Mouse (Mus musculus) activated CD4-positive, CD25-positive, alpha-beta regulatory T cell, adult 4 months (primary cell): Measurements from ENCODE around the gene Slc39a9. TPM values are rescaled to one million over a fixed set of nuclear protein-coding genes. Genes with fewer than 3 reads are reported as not detected.

Experiments
- ATAC-seq: one replicate; pipeline ENCODE4 v1.8.0; 2017
- polyA plus RNA-seq, 2 experiments: library from polyadenylated mRNA; unstranded; fragments of 100-300 nt; shearing (Covaris generic); gene quantifications; one replicate each; pipeline ENCODE4 v1.2.1; 2017

Gene Slc39a9
- polyA plus RNA-seq = 10 to 100 TPM; 21.0 to 24.3 TPM

DNA sequence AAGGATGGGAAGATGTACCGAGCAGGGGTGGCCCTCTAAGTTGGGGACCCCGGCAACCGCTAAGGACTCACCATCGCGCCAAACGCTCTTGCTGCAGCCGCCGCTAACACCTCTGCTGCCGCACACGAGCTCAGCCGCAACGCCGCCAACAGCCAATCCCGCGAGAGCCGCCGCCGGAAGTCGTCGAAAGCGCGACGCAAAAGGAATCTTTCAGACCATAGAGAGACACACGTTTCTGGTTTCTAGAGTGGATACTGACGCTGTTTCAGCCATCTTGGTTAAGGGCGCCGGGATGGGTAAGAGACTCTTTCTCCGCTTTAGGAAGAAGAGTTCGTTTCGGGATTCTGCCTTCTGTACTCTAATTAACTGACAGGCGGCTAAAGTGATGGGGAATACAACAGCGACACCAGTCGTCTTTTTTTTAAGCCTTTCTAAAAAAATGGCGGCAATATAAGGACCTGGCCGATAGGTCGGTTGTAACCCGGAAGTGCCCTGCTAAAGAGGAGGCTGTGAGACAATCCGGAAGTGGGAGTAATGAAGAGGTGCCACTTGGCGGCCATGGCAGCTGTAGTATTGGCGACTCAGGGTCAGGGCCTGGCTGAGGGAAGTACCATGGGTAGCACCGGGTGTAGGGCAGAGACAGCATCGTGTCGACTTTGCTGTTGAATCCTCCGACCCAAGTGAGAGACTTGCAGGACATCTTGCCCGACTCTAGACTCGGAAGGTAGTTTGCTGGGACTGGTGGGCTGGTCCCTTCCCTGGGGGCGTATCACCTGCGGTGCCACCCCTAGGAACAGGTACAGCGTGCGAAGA is at the start of gene Slc39a9, which contains the start of gene Erh:
Gene Slc39a9, plus strand, starts transcription at position 191 of the 813 bp plus-strand sequence.
Gene Erh, minus strand, starts transcription at position 649 of the 813 bp plus-strand sequence.
- ATAC-seq = peak; percentile 84

DNA sequence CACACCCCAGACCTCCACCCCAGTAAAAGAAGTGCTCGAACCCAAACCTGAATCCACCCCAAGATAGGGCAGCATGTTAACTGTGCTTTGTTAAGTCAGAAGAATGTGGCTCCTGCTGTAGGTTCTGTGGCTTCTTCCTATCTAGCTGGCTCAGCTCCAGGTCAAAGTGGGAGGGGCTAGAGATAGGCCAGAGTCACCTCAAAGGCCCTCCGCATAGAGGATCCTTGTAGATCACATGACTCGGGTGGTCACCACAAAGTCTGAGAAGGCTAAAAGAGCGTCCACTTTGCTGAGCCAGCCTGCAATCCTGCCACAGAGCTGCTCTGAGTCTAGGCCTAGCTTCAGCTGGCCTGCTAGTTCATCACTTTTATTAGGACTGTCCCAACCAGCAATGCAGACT is 49.5 kb upstream of the Slc39a9 start:
- no peak for ATAC-seq

DNA sequence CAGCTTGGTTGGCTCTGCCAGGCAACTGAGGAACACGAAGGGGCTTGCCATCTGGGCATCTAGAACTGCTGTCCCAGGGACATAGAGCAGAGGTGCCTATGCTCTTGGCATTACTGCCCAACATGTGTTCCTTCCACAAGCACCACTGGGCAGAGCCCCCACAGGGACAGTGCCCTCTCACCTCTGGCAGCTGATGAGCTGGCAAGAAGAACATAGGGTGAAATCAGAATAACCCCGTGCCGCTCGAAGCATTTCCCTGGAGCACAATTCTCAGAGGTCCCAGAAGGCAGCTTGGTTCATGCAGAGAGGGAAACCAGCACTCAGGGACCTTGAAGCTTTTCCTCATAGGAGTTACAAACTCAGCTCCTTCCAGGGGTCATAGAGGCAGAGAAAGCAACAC is 48.9 kb upstream of the Slc39a9 start:
- ATAC-seq = no peak

DNA sequence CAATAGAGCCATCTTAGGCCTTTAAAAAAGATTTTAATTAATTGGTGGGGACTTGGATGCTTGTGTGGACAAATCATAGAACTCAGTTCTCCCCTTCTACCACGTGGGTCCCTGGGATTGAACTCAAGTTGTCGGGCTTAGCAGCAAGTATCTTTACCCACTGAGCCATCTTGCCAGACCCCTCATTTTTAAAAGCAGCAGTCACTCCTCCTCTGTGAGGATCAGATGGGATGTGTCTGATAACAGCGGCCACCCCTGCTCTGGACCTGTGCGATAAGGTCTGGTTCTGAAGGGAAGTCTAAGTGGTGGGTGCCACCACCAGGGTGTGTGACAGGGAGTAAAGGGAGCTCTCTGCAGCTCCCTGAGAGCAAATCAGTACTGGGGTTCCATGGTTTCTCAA is 48.1 kb upstream of the Slc39a9 start:
- no peak for ATAC-seq

DNA sequence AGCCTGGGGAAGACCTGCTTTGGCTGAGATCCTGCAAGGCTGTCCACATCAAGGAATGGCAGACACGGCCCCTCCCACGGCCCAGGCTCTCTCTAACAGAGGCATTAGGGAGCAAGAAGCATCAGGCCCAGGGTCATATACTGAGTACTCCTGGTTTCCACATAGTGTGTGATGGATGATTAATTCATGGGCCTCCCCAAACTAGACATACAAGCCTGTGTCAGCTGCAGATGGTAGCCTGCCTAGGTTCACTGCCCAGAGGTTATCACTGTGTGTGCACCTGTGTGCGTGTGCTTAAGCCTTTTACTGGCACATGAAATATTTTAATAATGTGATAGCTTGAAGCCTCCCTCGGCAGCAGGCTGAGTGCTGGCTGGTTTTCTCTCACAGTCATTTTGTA is 47.7 kb upstream of the Slc39a9 start:
- no peak for ATAC-seq

DNA sequence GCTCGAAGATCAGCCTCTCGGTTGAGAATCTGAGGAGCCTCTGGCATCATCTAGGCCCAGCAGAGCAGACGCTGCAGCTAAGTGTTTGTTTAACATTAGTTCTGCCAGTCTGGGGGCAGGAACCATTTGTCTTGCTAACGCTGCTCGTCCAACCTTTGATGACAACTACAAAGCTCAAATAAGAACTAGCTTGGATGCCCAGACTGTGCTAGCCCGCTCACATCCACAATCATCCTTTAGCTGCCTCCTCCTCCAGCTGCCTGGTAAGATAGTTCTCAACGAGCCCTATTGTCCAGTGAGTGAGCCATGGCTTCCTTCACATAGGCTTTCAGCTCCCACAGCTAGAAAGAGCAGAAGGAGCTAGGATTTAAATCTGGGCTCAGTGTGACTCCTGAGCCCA is 45.4 kb upstream of the Slc39a9 start:
- ATAC-seq = no peak

DNA sequence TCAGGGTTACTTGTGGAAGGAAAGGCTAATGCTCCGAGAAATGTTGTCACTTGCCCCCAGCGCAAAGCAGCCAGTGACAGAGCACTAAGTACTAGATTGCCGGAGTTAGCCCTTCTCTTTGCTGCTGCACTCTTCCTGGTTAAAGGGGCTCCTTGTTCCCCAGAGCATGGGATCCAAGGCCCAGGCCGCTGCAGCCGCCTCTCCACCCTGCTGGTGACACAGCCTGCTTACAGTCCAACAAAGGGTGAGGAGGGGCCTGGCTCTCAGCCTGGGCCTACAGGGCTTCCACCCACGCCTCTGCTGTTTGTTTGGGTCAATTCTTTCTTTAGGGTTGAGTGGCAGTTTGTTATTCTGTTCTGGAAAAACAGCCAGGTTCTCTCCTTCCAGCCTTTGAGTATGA is 44.9 kb upstream of the Slc39a9 start:
- no peak for ATAC-seq

DNA sequence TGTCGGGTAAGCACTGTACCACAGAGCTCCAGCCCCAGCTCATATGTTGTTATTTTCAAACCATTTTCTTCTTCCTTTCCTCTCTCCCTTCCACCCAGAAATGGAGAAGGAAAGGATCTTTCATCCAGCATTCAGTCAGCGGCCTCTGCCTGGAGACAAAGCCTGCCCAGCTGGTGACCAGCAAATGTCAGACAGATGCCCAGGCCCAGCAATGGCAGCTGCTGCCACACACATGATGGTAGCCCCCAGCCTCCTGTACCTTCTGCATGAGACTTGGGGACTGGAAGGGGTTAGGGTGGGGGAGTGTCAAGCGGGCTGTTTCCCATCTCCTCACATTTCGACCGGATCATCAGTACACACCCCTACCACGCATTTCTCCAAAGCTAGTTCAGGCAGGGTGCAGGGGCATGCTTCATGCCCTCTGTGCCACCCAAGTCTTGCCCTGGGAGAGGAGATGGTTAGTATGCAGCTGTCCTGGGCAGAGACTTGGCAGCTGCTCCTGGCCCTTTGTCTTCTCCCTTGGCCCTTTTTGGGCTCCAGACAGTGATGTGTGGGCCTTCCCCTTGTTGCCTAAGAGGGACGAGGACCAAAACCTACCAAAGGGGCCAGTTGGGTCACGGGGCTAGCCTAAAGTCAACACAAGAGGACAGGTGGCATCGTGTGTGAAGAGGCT is 42.0 kb upstream of the Slc39a9 start:
- no peak for ATAC-seq

DNA sequence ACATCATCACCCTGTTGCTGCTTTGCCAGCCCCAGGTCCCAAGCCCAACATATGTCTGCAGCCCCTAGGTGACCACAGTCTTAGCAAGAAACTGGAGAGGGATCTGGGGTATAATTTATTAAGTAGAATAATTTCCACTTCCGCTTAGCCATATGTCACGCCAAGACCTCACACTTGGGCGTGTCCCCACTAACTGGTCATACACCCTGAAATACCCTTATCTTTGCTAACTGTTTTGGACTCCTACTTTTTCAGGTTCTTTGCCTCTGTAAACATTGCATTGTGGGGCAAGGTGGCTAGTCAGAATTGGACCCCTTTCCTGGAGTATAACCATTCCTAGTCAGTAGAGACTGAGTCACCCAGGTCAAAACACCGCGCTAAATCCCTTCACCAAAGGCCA is 41.3 kb upstream of the Slc39a9 start:
- ATAC-seq = no peak

DNA sequence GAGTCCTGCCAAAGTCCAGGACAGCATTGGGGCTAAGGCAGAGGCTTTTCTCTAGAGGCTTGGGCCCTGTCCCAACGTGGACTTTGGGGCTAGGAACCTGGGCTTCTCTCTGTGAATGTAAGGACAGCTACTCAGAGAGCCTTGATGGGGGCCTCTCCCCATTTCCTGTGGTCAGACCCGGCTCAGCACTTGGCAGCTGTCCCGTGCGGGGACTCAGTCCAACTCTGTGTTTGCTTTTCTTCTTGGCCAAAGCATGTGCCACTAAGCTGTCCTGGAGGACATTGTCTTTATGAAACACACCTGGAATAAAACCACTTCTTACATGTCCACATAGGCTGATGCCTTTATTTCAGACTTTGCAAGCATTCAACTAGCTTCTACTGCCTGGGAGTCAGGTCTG is 40.1 kb upstream of the Slc39a9 start:
- no peak for ATAC-seq

DNA sequence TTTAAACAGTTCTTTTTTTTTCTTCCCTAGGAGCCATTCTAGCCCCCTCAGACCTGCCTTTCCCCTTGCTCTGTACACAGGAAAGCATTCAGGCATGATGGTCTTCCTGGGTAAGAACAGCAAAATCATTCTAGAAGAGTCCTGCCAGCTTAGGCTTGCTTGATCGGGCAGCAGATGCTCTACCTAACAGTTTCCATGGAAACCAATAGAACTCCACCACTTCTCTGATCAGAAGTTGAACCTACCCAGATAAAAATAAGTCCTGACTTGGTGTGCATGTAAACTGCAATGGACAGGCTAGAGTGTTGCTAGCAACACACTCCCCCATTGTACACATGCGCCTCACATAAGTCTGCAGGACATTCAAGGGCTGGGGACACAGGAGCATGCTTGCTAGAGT is 39.5 kb upstream of the Slc39a9 start:
- no peak for ATAC-seq

DNA sequence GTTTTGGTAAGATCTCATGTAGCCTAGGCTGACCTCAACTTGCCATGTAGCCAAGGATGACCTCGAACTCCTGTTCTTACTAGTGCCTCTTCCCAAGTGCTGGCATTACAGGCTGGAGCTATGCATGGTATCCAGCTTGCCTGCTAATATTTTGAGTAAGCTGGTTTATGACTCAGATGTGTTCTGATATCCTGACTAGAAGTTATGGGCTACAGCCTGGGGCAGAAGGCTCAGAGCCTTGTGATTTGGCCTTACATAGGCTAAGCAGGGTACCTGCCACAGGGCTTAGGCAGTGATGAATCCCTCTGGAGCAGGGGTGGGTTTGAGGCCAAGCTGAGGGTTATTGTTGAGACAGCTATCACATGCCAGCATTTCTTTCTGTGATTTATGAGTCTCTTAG is 35.1 kb upstream of the Slc39a9 start:
- ATAC-seq = no peak

DNA sequence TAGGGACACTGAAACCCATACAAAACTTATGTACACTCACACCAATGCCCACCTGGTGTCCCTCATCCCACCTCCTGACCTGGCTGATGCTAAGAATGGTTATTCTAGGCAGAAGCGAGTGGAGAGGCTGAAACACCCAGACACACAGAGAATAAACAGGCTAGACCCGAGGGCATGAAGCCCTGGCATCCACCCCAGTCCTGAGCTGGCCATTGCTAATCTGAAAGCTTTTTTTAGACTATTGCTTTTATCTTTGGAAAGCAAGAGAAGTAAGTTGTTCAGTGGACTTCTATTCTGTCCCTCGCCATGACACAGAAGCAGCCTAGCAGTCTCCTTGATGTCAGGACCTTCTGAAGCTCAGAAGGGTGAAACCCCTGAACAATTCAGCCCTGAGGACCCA is 33.8 kb upstream of the Slc39a9 start:
- no peak for ATAC-seq

DNA sequence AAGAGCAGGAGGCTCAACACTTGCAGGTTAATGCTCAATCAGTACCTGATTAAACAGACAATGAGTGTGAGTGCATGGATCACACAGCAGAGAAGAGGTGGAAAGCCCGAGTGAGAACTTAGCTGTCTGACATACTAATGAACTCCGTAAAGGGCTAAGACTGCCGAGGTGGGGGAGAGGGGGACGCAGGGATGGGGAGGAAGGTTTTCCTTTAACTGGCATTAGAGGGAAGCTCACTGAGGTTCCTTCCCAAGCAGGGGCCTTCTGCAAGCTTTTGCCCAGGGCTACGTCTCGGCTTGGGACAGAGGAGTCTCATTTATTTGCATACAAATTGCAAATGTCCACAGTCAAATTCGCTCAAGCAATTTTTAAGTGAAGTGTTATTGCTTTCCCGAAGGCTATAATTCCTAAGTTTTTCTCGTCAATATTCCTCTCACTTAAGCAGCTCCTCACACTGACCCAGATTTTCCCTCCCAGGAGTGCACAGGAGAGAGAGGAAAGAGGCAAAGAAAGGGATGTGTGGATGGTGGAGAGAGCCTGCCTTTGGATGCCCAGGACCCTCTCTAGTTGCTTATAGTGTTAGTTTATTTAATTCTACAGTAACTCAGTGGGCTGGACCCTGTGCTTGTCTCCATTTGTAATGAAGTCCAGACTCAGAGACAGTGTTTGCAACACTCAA is 31.4 kb upstream of the Slc39a9 start:
- no peak for ATAC-seq

DNA sequence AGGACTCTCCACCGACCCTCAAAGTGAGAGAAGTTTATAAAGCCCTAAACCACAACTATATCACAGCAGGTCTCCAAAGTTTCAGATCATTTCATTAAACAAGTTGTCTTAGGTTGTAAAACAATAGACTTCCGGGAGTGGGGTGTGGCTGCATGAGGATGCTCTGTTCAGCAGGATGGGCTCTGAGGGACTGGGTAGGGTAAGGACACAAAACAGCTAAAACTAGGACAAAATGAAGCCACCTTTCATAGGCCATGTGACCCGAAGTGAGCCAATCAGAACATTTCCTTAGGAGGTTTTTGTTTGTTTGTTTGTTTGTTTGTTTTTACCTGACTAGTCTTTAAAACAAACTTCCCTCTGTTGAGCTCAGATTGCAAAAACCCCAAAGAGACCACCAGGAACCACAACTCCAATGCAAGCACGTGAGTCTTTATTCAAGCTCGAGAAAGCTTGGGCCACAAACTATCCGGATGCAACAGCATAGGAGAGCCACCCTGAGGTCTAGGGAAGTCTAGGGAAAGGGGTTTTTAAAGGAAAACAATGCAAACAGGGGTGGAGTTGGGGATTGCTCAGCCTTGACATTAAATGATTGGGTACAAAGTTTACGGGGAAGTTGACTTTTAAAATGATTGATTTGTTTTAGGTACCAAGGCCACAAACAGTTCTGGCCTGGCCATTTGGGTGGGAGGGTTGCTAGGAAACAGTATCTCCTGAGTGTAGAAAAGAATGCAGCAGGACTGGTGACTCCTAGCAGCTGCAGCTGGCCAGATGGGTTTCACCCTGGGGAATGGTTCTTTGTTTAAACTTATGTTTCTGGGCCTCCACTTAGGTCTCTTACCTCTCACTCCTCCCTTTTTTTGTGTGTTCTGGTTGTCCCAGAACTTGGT is 28.1 kb upstream of the Slc39a9 start:
- no peak for ATAC-seq

DNA sequence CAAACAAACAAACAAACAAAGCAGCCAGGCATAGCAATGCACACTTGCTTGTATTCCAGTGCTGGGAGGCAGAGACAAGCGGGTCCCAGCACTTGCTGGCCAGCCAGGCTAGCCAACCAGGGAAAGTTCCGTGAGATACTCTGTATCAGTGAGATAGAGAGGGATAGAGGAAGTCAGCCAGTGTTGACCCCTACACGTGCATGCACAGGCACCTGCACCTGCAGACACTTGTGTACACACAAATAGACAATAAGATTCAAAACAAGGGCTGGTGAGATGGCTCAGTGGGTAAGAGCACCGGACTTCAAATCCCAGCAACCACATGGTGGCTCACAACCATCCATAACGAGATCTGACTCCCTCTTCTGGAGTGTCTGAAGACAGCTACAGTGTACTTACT is 23.2 kb upstream of the Slc39a9 start:
- ATAC-seq = no peak

DNA sequence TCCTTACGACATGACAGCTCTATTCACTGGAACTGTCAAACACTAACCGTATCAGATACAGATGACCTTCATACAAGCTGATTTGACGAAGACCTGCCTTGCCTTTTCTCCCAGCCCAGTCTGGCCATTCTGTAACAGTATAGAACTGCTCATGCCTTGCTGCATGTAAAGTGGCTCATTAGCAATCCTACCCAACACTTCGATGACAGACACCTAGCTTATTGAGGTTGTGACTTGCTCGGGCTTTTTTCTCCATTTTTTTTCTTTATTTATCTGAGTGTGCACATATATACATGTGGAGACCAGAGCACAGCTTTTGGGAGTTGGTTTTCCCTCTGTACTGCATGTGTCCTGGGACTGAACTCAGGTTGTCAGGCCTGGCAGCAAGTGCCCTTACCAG is 11.9 kb upstream of the Slc39a9 start:
- no peak for ATAC-seq

DNA sequence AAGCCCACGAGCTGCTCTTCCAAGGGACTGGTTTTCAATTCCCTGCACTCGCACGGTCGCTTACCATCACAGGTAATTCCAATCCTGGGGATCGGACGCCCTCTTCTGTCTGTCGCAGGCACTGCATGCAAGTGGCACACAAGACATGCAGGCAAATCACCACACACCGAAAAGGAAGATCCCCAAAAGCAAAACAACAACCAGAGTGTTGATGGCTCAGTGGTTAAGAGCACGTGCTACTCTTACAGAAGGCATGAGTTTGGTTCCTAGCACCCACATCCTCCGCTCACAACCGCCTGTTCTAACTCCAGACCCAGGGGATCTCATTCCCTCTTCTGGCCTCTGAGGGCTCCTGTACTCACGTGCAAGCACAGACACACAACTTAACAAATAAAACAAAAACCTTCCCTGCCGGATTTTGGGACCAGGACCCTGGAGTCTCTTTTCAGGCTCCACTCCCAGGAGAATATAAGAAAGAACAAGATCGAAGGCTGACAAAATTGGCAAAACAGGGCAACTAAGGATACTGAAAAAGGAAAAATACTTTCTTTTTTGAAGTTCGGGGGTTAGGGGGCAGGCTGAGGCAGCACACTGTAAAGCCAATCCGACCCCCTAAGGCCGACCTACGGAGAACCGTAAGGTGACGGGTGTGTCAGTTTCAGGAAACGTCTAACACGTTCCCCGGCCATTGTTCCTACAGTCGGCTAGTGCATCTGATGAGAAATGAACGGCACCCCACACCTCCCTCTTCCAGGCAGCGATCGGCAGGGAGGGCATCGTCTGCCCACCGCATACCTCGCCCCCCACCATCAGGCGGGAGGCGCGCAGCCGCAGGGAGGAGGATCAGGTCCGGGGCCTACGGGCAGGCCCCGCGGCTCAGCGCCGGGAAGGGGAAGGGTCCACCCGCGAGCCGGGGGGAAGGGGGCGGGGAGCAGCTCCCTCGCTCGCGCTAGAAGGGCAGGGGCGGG is 674 bp upstream of the Slc39a9 start:
- ATAC-seq = peak; percentile 28

DNA sequence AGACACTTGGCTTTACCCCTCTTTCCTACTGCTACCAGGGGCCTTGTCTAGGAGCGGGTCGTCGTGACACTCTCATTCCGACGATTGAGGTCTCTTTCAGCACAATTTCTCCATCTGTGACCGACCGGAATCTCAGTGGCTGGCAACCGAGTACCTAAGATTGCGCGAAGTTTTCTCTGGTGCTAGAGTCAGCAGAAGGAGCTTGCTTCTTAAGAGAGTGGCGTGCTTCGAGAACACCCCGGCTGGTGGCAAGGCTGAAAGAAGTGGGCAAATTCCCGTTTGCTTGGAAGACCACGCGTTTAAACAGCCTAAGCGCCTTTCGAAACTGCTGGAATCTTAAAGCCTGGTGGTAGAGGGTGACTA is 804 bp downstream of the Slc39a9 start:
- no peak for ATAC-seq

DNA sequence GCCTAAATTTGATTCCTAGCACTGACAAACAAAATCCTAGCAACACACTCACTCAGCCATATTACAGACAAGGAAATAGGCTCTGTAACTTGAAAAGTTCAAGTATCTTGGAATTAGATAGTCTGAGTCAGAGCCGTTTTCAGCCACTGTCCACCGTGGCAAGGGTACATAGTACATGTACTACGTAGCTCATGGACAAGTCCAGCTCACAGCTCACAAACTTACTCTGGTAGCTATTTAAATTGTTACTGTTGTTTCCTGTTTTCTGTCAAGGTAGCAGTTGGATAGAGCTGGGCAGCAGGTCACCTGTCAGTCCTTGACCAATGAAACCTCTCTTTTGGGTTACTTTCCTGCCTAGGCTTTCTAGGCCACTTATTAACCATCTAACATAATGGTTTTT is 2.7 kb downstream of the Slc39a9 start:
- ATAC-seq = no peak

DNA sequence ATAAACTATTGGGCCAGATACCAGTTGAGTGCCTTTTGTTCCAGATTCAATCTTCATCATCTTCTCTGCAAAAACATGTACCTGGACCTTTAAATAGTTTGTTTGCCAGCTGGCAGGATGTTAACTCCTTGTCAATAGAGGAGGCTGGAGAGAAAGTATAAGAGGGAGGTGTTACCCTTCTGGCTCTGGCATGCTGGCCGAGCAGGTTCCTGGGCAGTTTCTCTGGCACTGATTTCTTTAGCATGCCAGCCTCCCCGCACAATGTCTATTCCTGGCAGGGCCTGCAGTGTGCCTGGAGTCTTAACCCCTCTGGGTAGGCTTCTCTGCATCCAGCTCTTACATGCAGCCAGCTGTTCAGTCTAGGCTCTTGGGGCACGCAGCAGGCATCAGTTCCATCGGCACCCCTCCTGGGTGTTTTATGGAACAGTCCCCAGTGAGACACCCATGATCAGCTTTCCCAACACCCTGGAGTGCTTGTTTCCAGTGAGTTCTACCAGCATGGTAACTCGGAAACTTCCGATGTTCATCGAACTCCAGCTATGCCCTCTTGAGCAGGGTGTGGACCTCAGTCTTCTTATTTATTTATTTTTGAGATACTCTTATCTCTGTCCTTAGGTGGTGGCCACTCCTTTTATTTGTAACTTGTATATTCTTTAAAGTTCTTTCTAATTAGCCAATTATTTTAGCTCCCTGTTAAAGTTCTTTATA is 10.4 kb downstream of the Slc39a9 start:
- no peak for ATAC-seq
